Comparison of ENCODE assay signal across 12 mouse cellular contexts in genomic region chr2:4029031-4029747, GRCm38 (mm10).
"Had no signal": no experiment of that assay in that cellular context is flagged by ENCODE, and none has a peak within 500 bp of the region (broad histone marks: within the 10 kb centered on the region; RNA-seq: fewer than 3 reads in every experiment).

No protein-coding gene starts in this region.

- H3K4me3 ChIP-seq: layer of hippocampus, adult 2 months; left cerebral cortex, adult 2 months; limb, embryonic 13.5 days; myocyte; neural tube, embryonic 15.5 days had no signal

- H3K4me2 ChIP-seq: limb, embryonic 13.5 days; neural tube, embryonic 15.5 days had no signal

- H3K9me3 ChIP-seq: neural tube, embryonic 15.5 days had no signal

- H3K9ac ChIP-seq: limb, embryonic 13.5 days; liver, embryonic 14.5 days; neural tube, embryonic 15.5 days had no signal

- DNase-seq: lung, adult 18-20 months; midbrain, embryonic 14.5 days; right cerebral cortex, adult 18-20 months; right cerebral cortex, postnatal 25 days; thymus, postnatal 36 days had no signal

- ATAC-seq: intestine, embryonic 16.5 days had no signal

- H3K36me3 ChIP-seq: limb, embryonic 13.5 days; neural tube, embryonic 15.5 days had no signal

- H3K27ac ChIP-seq: layer of hippocampus, adult 2 months; left cerebral cortex, adult 2 months; limb, embryonic 13.5 days; liver, embryonic 14.5 days; neural tube, embryonic 15.5 days had no signal

- H3K27me3 ChIP-seq: limb, embryonic 13.5 days; neural tube, embryonic 15.5 days had no signal
